Mouse (Mus musculus) heart, adult 11 months (tissue): Measurements from ENCODE around the gene Cd40.

Source experiments
- DNase-seq: peaks from one replicate; pipeline ENCODE4 v3.0.0; 2022

The Cd40 gene

GRCm38 (mm10) chr2:165106585-165106984, 51.2 kb downstream of the Cd40 start:
- no peak for DNase-seq

- peak; percentile 93 for DNase-seq
Measured at GRCm38 (mm10) chr2:165112149-165112548, 56.7 kb downstream of the Cd40 start.

GRCm38 (mm10) chr2:165113733-165114132, 58.3 kb downstream of the Cd40 start:
- no peak for DNase-seq

DNA sequence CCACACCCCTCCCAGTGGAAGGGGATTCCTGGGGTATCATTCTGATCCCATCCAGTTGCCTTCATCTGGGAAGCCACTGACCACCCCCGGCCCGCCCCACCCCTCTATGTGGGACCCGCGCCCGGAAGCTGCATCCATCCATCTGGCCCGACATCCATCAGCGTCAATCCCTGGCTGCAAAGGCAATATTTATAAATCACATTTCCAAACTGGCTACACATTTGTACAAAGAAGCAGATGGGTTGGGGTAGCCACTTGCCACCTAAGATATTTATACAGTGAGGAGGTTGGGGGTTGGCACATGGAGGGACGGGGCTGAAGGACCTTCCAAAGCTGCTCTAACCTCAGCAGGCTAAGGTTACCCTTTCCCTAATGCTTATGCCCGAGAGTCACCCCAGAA, 65.3 kb downstream of the Cd40 start:
- DNase-seq = no peak

DNA sequence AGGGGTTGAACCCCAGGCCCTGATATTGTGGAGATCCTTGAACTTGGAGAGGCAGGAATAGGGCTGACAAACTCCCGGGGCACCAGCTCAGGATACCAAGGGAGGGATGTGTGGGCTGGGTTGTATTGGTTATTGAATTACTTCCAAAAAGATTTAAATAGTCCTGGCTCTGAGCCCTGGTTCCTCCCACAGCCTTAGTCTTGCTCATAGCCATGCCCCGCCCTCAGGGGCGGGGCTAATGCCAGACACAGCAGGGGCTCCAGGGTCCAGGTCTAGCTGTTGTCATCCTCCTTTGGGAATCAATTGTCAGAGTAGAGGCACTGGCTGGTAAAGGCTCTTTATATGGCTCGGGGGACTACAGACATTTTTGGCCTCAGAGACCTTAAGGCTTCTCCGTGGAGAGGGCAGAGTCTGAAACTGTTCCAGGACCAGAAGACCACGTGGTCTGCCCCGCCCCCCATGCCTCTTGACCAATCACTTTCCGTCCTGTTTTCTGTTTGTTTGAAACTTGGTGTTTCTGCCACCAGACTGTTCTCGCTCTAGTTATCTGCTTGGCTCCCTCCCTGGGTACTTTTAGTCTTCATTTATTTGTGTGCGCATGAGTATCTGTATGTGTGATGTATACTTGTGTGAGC, 65.9 kb downstream of the Cd40 start:
- no peak for DNase-seq
